Mouse (Mus musculus) embryonic facial prominence, embryonic 14.5 days (tissue): ENCODE measurements around the gene Mthfr. TPM values are rescaled to one million over a fixed set of nuclear protein-coding genes. Genes with fewer than 3 reads are reported as not detected.

Experiments used
- ATAC-seq: fragments of 200-750 bp; cut with Nextera tagmentation; 2 replicates; pipeline ENCODE4 v1.8.0; 2017; ENCODE audit warnings: low read depth, moderate number of reproducible peaks, moderate TSS enrichment
- DNase-seq: peaks from one replicate; pipeline ENCODE4 v3.0.0-alpha.2; 2015; ENCODE audit warnings: low spot score
- H3K27ac ChIP-seq: fragments of 300-500 bp; sonication (generic); replicated peaks from 2 replicates; pipeline ENCODE4 v1.5.1; 2014; ENCODE audit warnings: low read depth, mild to moderate bottlenecking, low read length, moderate library complexity
- H3K27me3 ChIP-seq: fragments of 300-500 bp; sonication (generic); replicated peaks from 2 replicates; pipeline ENCODE4 v1.6.1; 2014; ENCODE audit warnings: low read length; ENCODE audit not compliant: control insufficient read depth, insufficient read depth
- H3K36me3 ChIP-seq: fragments of 300-500 bp; sonication (generic); 2 replicates; pipeline ENCODE4 v1.6.1; 2014; ENCODE audit warnings: low read length, mixed read lengths; ENCODE audit not compliant: control insufficient read depth, insufficient read depth
- H3K4me1 ChIP-seq: fragments of 300-500 bp; sonication (generic); 2 replicates; pipeline ENCODE4 v1.6.1; 2014; ENCODE audit warnings: antibody characterized with exemption, low read length; ENCODE audit not compliant: control insufficient read depth, insufficient read depth
- H3K4me2 ChIP-seq: fragments of 300-500 bp; sonication (generic); 2 replicates; pipeline ENCODE4 v1.6.1; 2014; ENCODE audit warnings: low read depth, mild to moderate bottlenecking, low read length, moderate library complexity, mixed read lengths
- H3K4me3 ChIP-seq: fragments of 300-500 bp; sonication (generic); 2 replicates; pipeline ENCODE4 v1.5.1; 2014; ENCODE audit warnings: low read depth, mild to moderate bottlenecking, low read length
- H3K9ac ChIP-seq: fragments of 300-500 bp; sonication (generic); 2 replicates; pipeline ENCODE4 v1.6.1; 2014; ENCODE audit warnings: low read depth, mild to moderate bottlenecking, low read length, moderate library complexity, mixed read lengths
- H3K9me3 ChIP-seq: fragments of 300-500 bp; sonication (generic); 2 replicates; pipeline ENCODE4 v1.6.1; 2016; ENCODE audit warnings: low read length; ENCODE audit not compliant: control insufficient read depth
- WGBS: fragments of 180-500 bp; shearing (Covaris S2); extraction: QIAGEN DNeasy Blood & Tissue Kit; methylation state at CpG from one replicate; pipeline ENCODE4 v1.1.7; 2014; 5-methylcytosine and 5-hydroxymethylcytosine counted together
- polyA plus RNA-seq: library from polyadenylated mRNA; unstranded; fragments of >200 nt; fragmentation: Nextera tagmentation; extraction: Ambion mirVana; gene quantifications from 2 replicates; pipeline ENCODE4 v1.2.1, GENCODE M21; 2014

The Mthfr gene
- polyA plus RNA-seq, 1 experiment from 2014 or later, result 20.3 TPM

GRCm38 (mm10) chr4:148098666-148099065, 59.8 kb downstream of the Mthfr start:
- WGBS, result 70% methylated on average over 3 of the region's 3 CpGs

GRCm38 (mm10) chr4:148101801-148102527, 63.1 kb downstream of the Mthfr start:
- peak overlapping the region; percentile 54 for H3K4me2 ChIP-seq
- peak overlapping the region; percentile 25 for H3K4me3 ChIP-seq
- H3K4me1 ChIP-seq, result no peaks in the 10 kb centered on the region
- H3K36me3 ChIP-seq, result no peaks in the 10 kb centered on the region
- H3K9ac ChIP-seq, result no peak overlapping the region
- H3K27me3 ChIP-seq, result no peaks in the 10 kb centered on the region
- H3K27ac ChIP-seq, result no peak overlapping the region
- no peaks in the 10 kb centered on the region for H3K9me3 ChIP-seq
- ATAC-seq (peak; percentile 92), DNase-seq (peak; percentile 75)
- WGBS, result 19% methylated on average over 28 of the region's 29 CpGs

More at GRCm38 (mm10) chr4:148098666-148099065, 59.8 kb downstream of the Mthfr start:
- no peaks in the 10 kb centered on the region for H3K4me1 ChIP-seq
- H3K9me3 ChIP-seq, result no peaks in the 10 kb centered on the region
- no peak overlapping the region for H3K9ac ChIP-seq
- no peaks in the 10 kb centered on the region for H3K36me3 ChIP-seq
- H3K4me2 ChIP-seq, result no peak overlapping the region
- ATAC-seq, result no peak
- no peak overlapping the region for H3K27ac ChIP-seq
- no peaks in the 10 kb centered on the region for H3K27me3 ChIP-seq
- H3K4me3 ChIP-seq, result no peak overlapping the region
- DNase-seq, result no peak

- Histone ChIP-seq H3K27ac (no peak overlapping the region), H3K27me3 (no peaks in the 10 kb centered on the region), H3K9ac (no peak overlapping the region), H3K9me3 (no peaks in the 10 kb centered on the region), H3K4me2 (no peak overlapping the region), H3K4me3 (no peak overlapping the region), H3K4me1 (no peaks in the 10 kb centered on the region), H3K36me3 (no peaks in the 10 kb centered on the region)
- ATAC-seq, result no peak
- no peak for DNase-seq
- 82% methylated on average over 3 of the region's 3 CpGs for WGBS
Observed at GRCm38 (mm10) chr4:148104146-148104545, 65.3 kb downstream of the Mthfr start.

GRCm38 (mm10) chr4:148107621-148108291, 68.9 kb downstream of the Mthfr start:
- 50% methylated on average over 22 of the region's 22 CpGs for WGBS
- no peak overlapping the region for H3K9ac ChIP-seq
- no peaks in the 10 kb centered on the region for H3K27me3 ChIP-seq
- no peak overlapping the region for H3K27ac ChIP-seq
- no peaks in the 10 kb centered on the region for H3K4me1 ChIP-seq
- no peaks in the 10 kb centered on the region for H3K36me3 ChIP-seq
- no peak for DNase-seq
- H3K4me3 ChIP-seq, result no peak overlapping the region
- no peak overlapping the region for H3K4me2 ChIP-seq
- H3K9me3 ChIP-seq, result no peaks in the 10 kb centered on the region
- peak; percentile 54; the same call in 1 of the 2 replicates for ATAC-seq

- no peak overlapping the region for H3K4me3 ChIP-seq
- H3K9ac ChIP-seq, result no peak overlapping the region
- H3K9me3 ChIP-seq, result no peaks in the 10 kb centered on the region
- no peak overlapping the region for H3K4me2 ChIP-seq
- H3K36me3 ChIP-seq, result no peaks in the 10 kb centered on the region
- ATAC-seq (no peak), DNase-seq (no peak)
- H3K27me3 ChIP-seq, result no peaks in the 10 kb centered on the region
- H3K4me1 ChIP-seq, result no peaks in the 10 kb centered on the region
- no peak overlapping the region for H3K27ac ChIP-seq
- 60% methylated on average over 7 of the region's 7 CpGs for WGBS
Observed at GRCm38 (mm10) chr4:148108565-148109100, 69.8 kb downstream of the Mthfr start.

Other genes with a start within 250 kb of the Mthfr start
- 7.4 and 8.3 TPM in 2 replicates for gene Zfp984, start 229.3 kb upstream of the Mthfr start, polyA plus RNA-seq
- 4.6 and 6.9 TPM in 2 replicates for gene Zfp933, start 190.7 kb upstream of the Mthfr start, polyA plus RNA-seq
- 23.9 and 25.6 TPM in 2 replicates for gene Miip, start 170.3 kb upstream of the Mthfr start, polyA plus RNA-seq
- 5.2 and 5.5 TPM in 2 replicates for gene Fv1, start 170.1 kb upstream of the Mthfr start, polyA plus RNA-seq
- 37.0 and 37.5 TPM in 2 replicates for gene Mfn2, start 134.4 kb upstream of the Mthfr start, polyA plus RNA-seq
- gene Plod1, start 102.3 kb upstream of the Mthfr start, polyA plus RNA-seq, result 83.8 and 102 TPM in 2 replicates
- gene 2510039O18Rik, start 98.2 kb upstream of the Mthfr start, polyA plus RNA-seq, result 23.0 and 23.4 TPM in 2 replicates
- gene Nppb, start 53.3 kb upstream of the Mthfr start, polyA plus RNA-seq, result 0.28 TPM in 1 of 2 replicates, not detected in the other
- not detected in 2 replicates for gene Nppa, start 38.4 kb upstream of the Mthfr start, polyA plus RNA-seq
- 7.4 and 7.8 TPM in 2 replicates for gene Clcn6, start 256 bp upstream of the Mthfr start, polyA plus RNA-seq
- 15.9 and 16.2 TPM in 2 replicates for gene Agtrap, start 49.0 kb downstream of the Mthfr start, polyA plus RNA-seq
- gene Mad2l2, start 91.3 kb downstream of the Mthfr start, polyA plus RNA-seq, result 51.1 and 59.8 TPM in 2 replicates
- gene Draxin, start 91.6 kb downstream of the Mthfr start, polyA plus RNA-seq, result 0.56 and 0.67 TPM in 2 replicates
- 13.8 and 15.3 TPM in 2 replicates for gene Fbxo6, start 113.1 kb downstream of the Mthfr start, polyA plus RNA-seq
- 7.7 and 9.6 TPM in 2 replicates for gene Fbxo44, start 121.4 kb downstream of the Mthfr start, polyA plus RNA-seq
- gene Fbxo2, start 121.5 kb downstream of the Mthfr start, polyA plus RNA-seq, result 5.4 and 7.9 TPM in 2 replicates
- 0.15 and 0.56 TPM in 2 replicates for gene Disp3, start 248.9 kb downstream of the Mthfr start, polyA plus RNA-seq